Mouse (Mus musculus): ENCODE results near the gene Rela.
"Not testable (repeated sequence)": the region's sequence is repeated elsewhere in the genome, so short reads cannot be mapped to it uniquely, and the experiment has no call there.

The Rela gene

GRCm38 (mm10) chr19:5666386-5666785 is 29.1 kb downstream of the Rela start:
- no peak for DNase-seq

- no peak for DNase-seq
Observed at GRCm38 (mm10) chr19:5668372-5668771, 31.1 kb downstream of the Rela start.

GRCm38 (mm10) chr19:5680432-5680831 is 43.1 kb downstream of the Rela start:
- DNase-seq, result no peak

- no peak for DNase-seq
Observed at GRCm38 (mm10) chr19:5684236-5684635, 47.0 kb downstream of the Rela start.

- no peak for DNase-seq
Observed at GRCm38 (mm10) chr19:5684985-5685384, 47.7 kb downstream of the Rela start.

- no peak for DNase-seq
Observed at GRCm38 (mm10) chr19:5685431-5685830, 48.1 kb downstream of the Rela start.

GRCm38 (mm10) chr19:5685861-5686260 is 48.6 kb downstream of the Rela start:
- no peak for DNase-seq

GRCm38 (mm10) chr19:5686437-5686836 is 49.2 kb downstream of the Rela start:
- no peak for DNase-seq

- DNase-seq, result not testable (repeated sequence)
Observed at GRCm38 (mm10) chr19:5686954-5687353, 49.7 kb downstream of the Rela start.

GRCm38 (mm10) chr19:5687738-5688137 is 50.5 kb downstream of the Rela start:
- DNase-seq, result no peak

- DNase-seq, result peak; percentile 97 to 98
Observed at GRCm38 (mm10) chr19:5688200-5689087, 51.2 kb downstream of the Rela start, which contains the start of the genes Map3k11 and Pcnx3. TSS of gene Map3k11 (plus strand) at chr19:5688742. TSS of gene Pcnx3 (minus strand) at chr19:5688908.

GRCm38 (mm10) chr19:5689088-5689428 is 51.8 kb downstream of the Rela start:
- no peak for DNase-seq

GRCm38 (mm10) chr19:5689565-5690342 is 52.5 kb downstream of the Rela start:
- peak; percentile 92 to 94 for DNase-seq

- peak in 1 of 2 experiments; percentile 46 for DNase-seq
Observed at GRCm38 (mm10) chr19:5690343-5690735, 53.1 kb downstream of the Rela start.

GRCm38 (mm10) chr19:5691601-5692000 is 54.3 kb downstream of the Rela start:
- DNase-seq, result no peak

GRCm38 (mm10) chr19:5692086-5692912 is 55.0 kb downstream of the Rela start:
- no peak for DNase-seq

GRCm38 (mm10) chr19:5692913-5693396 is 55.7 kb downstream of the Rela start:
- no peak for DNase-seq

GRCm38 (mm10) chr19:5693801-5694200 is 56.5 kb downstream of the Rela start:
- no peak for DNase-seq

- no peak for DNase-seq
Observed at GRCm38 (mm10) chr19:5695849-5696462, 58.7 kb downstream of the Rela start.

All from thymus, adult 18-20 months (tissue).